Mouse (Mus musculus) forebrain, embryonic 10.5 days (tissue): ENCODE measurements around the gene Arpin. TPM values are rescaled to one million over a fixed set of nuclear protein-coding genes. Genes with fewer than 3 reads are reported as not detected.

Experiments used
- DNase-seq: peaks from one replicate; pipeline ENCODE4 v3.0.0-alpha.2; 2017; ENCODE audit warnings: low spot score; ENCODE audit errors: extremely low spot score
- H3K27ac ChIP-seq: fragments of 300-500 bp; sonication (generic); 2 replicates; pipeline ENCODE4 v1.5.1; 2016; ENCODE audit warnings: mild to moderate bottlenecking
- H3K27me3 ChIP-seq: fragments of 300-500 bp; sonication (generic); 2 replicates; pipeline ENCODE4 v1.6.1; 2016; ENCODE audit warnings: mild to moderate bottlenecking; ENCODE audit not compliant: poor library complexity, severe bottlenecking
- H3K36me3 ChIP-seq: fragments of 300-500 bp; sonication (generic); replicated peaks from 2 replicates; pipeline ENCODE4 v1.6.1; 2016; ENCODE audit warnings: mild to moderate bottlenecking, moderate library complexity
- H3K4me1 ChIP-seq: fragments of 300-500 bp; sonication (generic); 2 replicates; pipeline ENCODE4 v1.6.1; 2016
- H3K4me3 ChIP-seq: fragments of 300-500 bp; sonication (generic); 2 replicates; pipeline ENCODE4 v1.5.1; 2016; ENCODE audit warnings: mild to moderate bottlenecking, moderate library complexity
- H3K9me3 ChIP-seq: fragments of 300-500 bp; sonication (generic); 2 replicates; pipeline ENCODE4 v1.6.1; 2016; ENCODE audit warnings: mild to moderate bottlenecking, moderate library complexity
- WGBS: fragments of 180-500 bp; shearing (Covaris S2); methylation state at CpG from one replicate; pipeline ENCODE4 v1.1.7; 2016; 5-methylcytosine and 5-hydroxymethylcytosine counted together
- polyA plus RNA-seq: library from polyadenylated mRNA; unstranded; fragments of >200 nt; fragmentation: Nextera tagmentation; extraction: Ambion mirVana; gene quantifications from 2 replicates; pipeline ENCODE4 v1.2.1, GENCODE M21; 2016

The Arpin gene
- polyA plus RNA-seq: 21.1 and 21.7 TPM in 2 replicates

GRCm38 (mm10) chr7:79934862-79935510, at the start of gene Arpin:
Arpin (minus strand) TSS chr7:79935359.
- H3K36me3 ChIP-seq: no peaks in the 10 kb centered on the region
- WGBS: 1% methylated on average over 32 of the region's 32 CpGs
- H3K4me1 ChIP-seq: peaks cover 21% of the 10 kb centered on the region
- peak within 1 kb of the TSS; percentile 66 for H3K4me3 ChIP-seq
- H3K27me3 ChIP-seq: peaks cover 9% of the 10 kb centered on the region
- peak; percentile 74 for DNase-seq
- peak within 1 kb of the TSS; percentile 87 for H3K27ac ChIP-seq
- no peaks in the 10 kb centered on the region for H3K9me3 ChIP-seq

- H3K4me3 ChIP-seq: no peak overlapping the region
- no peaks in the 10 kb centered on the region for H3K4me1 ChIP-seq
- WGBS: 89% methylated on average over 2 of the region's 2 CpGs
- no peak for DNase-seq
- no peaks in the 10 kb centered on the region for H3K27me3 ChIP-seq
- no peak overlapping the region for H3K27ac ChIP-seq
- H3K9me3 ChIP-seq: no peaks in the 10 kb centered on the region
- no peaks in the 10 kb centered on the region for H3K36me3 ChIP-seq
These were observed 40.2 kb upstream of the Arpin start for GRCm38 (mm10) chr7:79975316-79975715.

GRCm38 (mm10) chr7:79972195-79972594, 37.0 kb upstream of the Arpin start:
- no peak overlapping the region for H3K27ac ChIP-seq

GRCm38 (mm10) chr7:79970336-79970735, 35.2 kb upstream of the Arpin start:
- no peaks in the 10 kb centered on the region for H3K36me3 ChIP-seq
- H3K4me3 ChIP-seq: no peak overlapping the region
- WGBS: 63% methylated on average over 1 of the region's 1 CpGs
- H3K27ac ChIP-seq: no peak overlapping the region
- no peaks in the 10 kb centered on the region for H3K9me3 ChIP-seq
- DNase-seq: no peak
- no peaks in the 10 kb centered on the region for H3K4me1 ChIP-seq
- no peaks in the 10 kb centered on the region for H3K27me3 ChIP-seq

More at GRCm38 (mm10) chr7:79972195-79972594, 37.0 kb upstream of the Arpin start:
- H3K27me3 ChIP-seq: no peaks in the 10 kb centered on the region
- 86% methylated on average over 5 of the region's 5 CpGs for WGBS
- H3K4me1 ChIP-seq: no peaks in the 10 kb centered on the region
- no peaks in the 10 kb centered on the region for H3K9me3 ChIP-seq
- DNase-seq: no peak
- no peaks in the 10 kb centered on the region for H3K36me3 ChIP-seq
- H3K4me3 ChIP-seq: no peak overlapping the region

- WGBS: 82% methylated on average over 6 of the region's 6 CpGs
- H3K4me3 ChIP-seq: no peak overlapping the region
- no peaks in the 10 kb centered on the region for H3K9me3 ChIP-seq
- no peaks in the 10 kb centered on the region for H3K36me3 ChIP-seq
- H3K4me1 ChIP-seq: no peaks in the 10 kb centered on the region
- H3K27me3 ChIP-seq: no peaks in the 10 kb centered on the region
- no peak for DNase-seq
- no peak overlapping the region for H3K27ac ChIP-seq
These were observed 33.2 kb upstream of the Arpin start for GRCm38 (mm10) chr7:79968326-79968725.

- H3K36me3 ChIP-seq: no peaks in the 10 kb centered on the region
- H3K4me1 ChIP-seq: no peaks in the 10 kb centered on the region
- no peak overlapping the region for H3K27ac ChIP-seq
- no peak for DNase-seq
- H3K9me3 ChIP-seq: no peaks in the 10 kb centered on the region
- WGBS: 64% methylated on average over 1 of the region's 1 CpGs
- no peak overlapping the region for H3K4me3 ChIP-seq
- no peaks in the 10 kb centered on the region for H3K27me3 ChIP-seq
These were observed 26.4 kb upstream of the Arpin start for GRCm38 (mm10) chr7:79961600-79961999.

- Histone ChIP-seq H3K36me3 (no peaks in the 10 kb centered on the region), H3K9me3 (no peaks in the 10 kb centered on the region), H3K27ac (no peak overlapping the region), H3K4me1 (no peaks in the 10 kb centered on the region), H3K27me3 (no peaks in the 10 kb centered on the region), H3K4me3 (no peak overlapping the region)
- 89% methylated on average over 1 of the region's 1 CpGs for WGBS
- DNase-seq: no peak
These were observed 21.0 kb upstream of the Arpin start for GRCm38 (mm10) chr7:79956131-79956530.

GRCm38 (mm10) chr7:79954890-79955289, 19.7 kb upstream of the Arpin start:
- no peaks in the 10 kb centered on the region for H3K4me1 ChIP-seq
- no peak overlapping the region for H3K4me3 ChIP-seq
- no peaks in the 10 kb centered on the region for H3K27me3 ChIP-seq
- H3K27ac ChIP-seq: no peak overlapping the region
- no peaks in the 10 kb centered on the region for H3K9me3 ChIP-seq
- no peaks in the 10 kb centered on the region for H3K36me3 ChIP-seq
- DNase-seq: no peak
- WGBS: 100% methylated on average over 1 of the region's 1 CpGs

GRCm38 (mm10) chr7:79951038-79951437, 15.9 kb upstream of the Arpin start:
- Histone ChIP-seq H3K4me1 (no peaks in the 10 kb centered on the region), H3K4me3 (no peak overlapping the region), H3K27ac (no peak overlapping the region), H3K36me3 (no peaks in the 10 kb centered on the region), H3K27me3 (no peaks in the 10 kb centered on the region), H3K9me3 (no peaks in the 10 kb centered on the region)
- no peak for DNase-seq
- 82% methylated on average over 3 of the region's 3 CpGs for WGBS

- no peaks in the 10 kb centered on the region for H3K9me3 ChIP-seq
- no peak overlapping the region for H3K4me3 ChIP-seq
- 85% methylated on average over 6 of the region's 6 CpGs for WGBS
- no peaks in the 10 kb centered on the region for H3K4me1 ChIP-seq
- no peak overlapping the region for H3K27ac ChIP-seq
- no peak for DNase-seq
- no peaks in the 10 kb centered on the region for H3K27me3 ChIP-seq
- no peaks in the 10 kb centered on the region for H3K36me3 ChIP-seq
These were observed 15.1 kb upstream of the Arpin start for GRCm38 (mm10) chr7:79950236-79950635.

- peak; percentile 16 for DNase-seq
- no peaks in the 10 kb centered on the region for H3K36me3 ChIP-seq
- 15% methylated on average over 19 of the region's 19 CpGs for WGBS
- H3K27ac ChIP-seq: peak overlapping the region; percentile 87
- peaks cover 9% of the 10 kb centered on the region for H3K27me3 ChIP-seq
- peaks cover 21% of the 10 kb centered on the region for H3K4me1 ChIP-seq
- H3K4me3 ChIP-seq: peak overlapping the region; percentile 66
- H3K9me3 ChIP-seq: no peaks in the 10 kb centered on the region
These were observed 499 bp upstream of the Arpin start for GRCm38 (mm10) chr7:79935511-79936205.

GRCm38 (mm10) chr7:79934461-79934860, 698 bp downstream of the Arpin start:
- Histone ChIP-seq H3K9me3 (no peaks in the 10 kb centered on the region), H3K4me3 (peak overlapping the region; percentile 66), H3K36me3 (no peaks in the 10 kb centered on the region), H3K4me1 (peaks cover 21% of the 10 kb centered on the region), H3K27ac (peak overlapping the region; percentile 87), H3K27me3 (peaks cover 9% of the 10 kb centered on the region)
- no peak for DNase-seq
- 44% methylated on average over 5 of the region's 5 CpGs for WGBS

- Histone ChIP-seq H3K9me3 (no peaks in the 10 kb centered on the region), H3K27me3 (no peaks in the 10 kb centered on the region), H3K27ac (no peak overlapping the region), H3K4me1 (no peaks in the 10 kb centered on the region), H3K36me3 (peaks cover 35% of the 10 kb centered on the region), H3K4me3 (no peak overlapping the region)
- no peak for DNase-seq
- WGBS: 81% methylated on average over 2 of the region's 2 CpGs
These were observed 6.6 kb downstream of the Arpin start for GRCm38 (mm10) chr7:79928516-79929052.
